Mouse (Mus musculus): Measurements from ENCODE around the gene Abcc12.

Abcc12 gene

GRCm38 (mm10) chr8:86580458-86580857 is at the start of gene Abcc12:
Gene Abcc12 (minus strand): TSS chr8:86580686.
- no peak for TF ChIP-seq CTCF (conservative IDR thresholded peaks at IDR 0.05; ENCODE audit: low read length)
- no peak for TF ChIP-seq NANOG (IDR thresholded peaks at IDR 0.05; ENCODE audit: borderline replicate concordance, low read length)
- TF ChIP-seq POU5F1 (IDR thresholded peaks at IDR 0.05; ENCODE audit: borderline replicate concordance, low read length): no peak
- Histone ChIP-seq H3K4me3 (replicated peaks; ENCODE audit: low read length) (no peak within 1 kb of the TSS), H3K27me3 (ENCODE audit: insufficient read depth, low read length) (peaks cover 3% of the 10 kb centered on the region; the same call in 1 of the 2 replicates), H3K9me3 (ENCODE audit: low read length) (no peaks in the 10 kb centered on the region), H3K36me3 (ENCODE audit: insufficient read depth, low read length) (no peaks in the 10 kb centered on the region), H3K4me1 (replicated peaks; ENCODE audit: low read depth, low read length) (peaks cover 6% of the 10 kb centered on the region; the same call in 1 of the 2 replicates)

- H3K36me3 ChIP-seq (ENCODE audit: insufficient read depth, low read length): peaks cover 15% of the 10 kb centered on the region
Measured at GRCm38 (mm10) chr8:86630212-86630611, 49.7 kb upstream of the Abcc12 start.

GRCm38 (mm10) chr8:86624915-86625314 is 44.4 kb upstream of the Abcc12 start:
- H3K4me3 ChIP-seq (replicated peaks; ENCODE audit: low read length): peak overlapping the region; percentile 91
- H3K9me3 ChIP-seq (ENCODE audit: low read length): 0 out of 2 replicates have a peak, but pooled peaks cover 3% of the 10 kb centered on the region
- no peaks in the 10 kb centered on the region for H3K27me3 ChIP-seq (ENCODE audit: insufficient read depth, low read length)
- H3K36me3 ChIP-seq (ENCODE audit: insufficient read depth, low read length): no peaks in the 10 kb centered on the region
- peaks cover 12% of the 10 kb centered on the region for H3K4me1 ChIP-seq (replicated peaks; ENCODE audit: low read depth, low read length)
- TF ChIP-seq POU5F1 (IDR thresholded peaks at IDR 0.05; ENCODE audit: borderline replicate concordance, low read length): no peak

More at GRCm38 (mm10) chr8:86630212-86630611, 49.7 kb upstream of the Abcc12 start:
- Histone ChIP-seq H3K4me1 (replicated peaks; ENCODE audit: low read depth, low read length) (peaks cover 3% of the 10 kb centered on the region; the same call in 1 of the 2 replicates), H3K27me3 (ENCODE audit: insufficient read depth, low read length) (no peaks in the 10 kb centered on the region), H3K9me3 (ENCODE audit: low read length) (no peaks in the 10 kb centered on the region), H3K4me3 (replicated peaks; ENCODE audit: low read length) (no peak overlapping the region)
- TF ChIP-seq CTCF (conservative IDR thresholded peaks at IDR 0.05; ENCODE audit: low read length): no peak
- no peak for TF ChIP-seq NANOG (IDR thresholded peaks at IDR 0.05; ENCODE audit: borderline replicate concordance, low read length)
- no peak for TF ChIP-seq POU5F1 (IDR thresholded peaks at IDR 0.05; ENCODE audit: borderline replicate concordance, low read length)

- no peaks in the 10 kb centered on the region for H3K36me3 ChIP-seq (ENCODE audit: insufficient read depth, low read length)
- peak within 1 kb of the TSS; percentile 91 for H3K4me3 ChIP-seq (replicated peaks; ENCODE audit: low read length)
- no peaks in the 10 kb centered on the region for H3K27me3 ChIP-seq (ENCODE audit: insufficient read depth, low read length)
- peaks cover 12% of the 10 kb centered on the region for H3K4me1 ChIP-seq (replicated peaks; ENCODE audit: low read depth, low read length)
- 0 out of 2 replicates have a peak, but pooled peaks cover 3% of the 10 kb centered on the region for H3K9me3 ChIP-seq (ENCODE audit: low read length)
- TF ChIP-seq CTCF (conservative IDR thresholded peaks at IDR 0.05; ENCODE audit: low read length) (no peak), NANOG (IDR thresholded peaks at IDR 0.05; ENCODE audit: borderline replicate concordance, low read length) (no peak), POU5F1 (IDR thresholded peaks at IDR 0.05; ENCODE audit: borderline replicate concordance, low read length) (no peak)
Measured at GRCm38 (mm10) chr8:86623911-86624731, 43.6 kb upstream of the Abcc12 start, which contains the start of gene Lonp2. Gene Lonp2 (plus strand): TSS chr8:86624043.

- no peaks in the 10 kb centered on the region for H3K27me3 ChIP-seq (ENCODE audit: insufficient read depth, low read length)
- H3K4me3 ChIP-seq (replicated peaks; ENCODE audit: low read length): peak overlapping the region; percentile 91
- H3K36me3 ChIP-seq (ENCODE audit: insufficient read depth, low read length): no peaks in the 10 kb centered on the region
- 0 out of 2 replicates have a peak, but pooled peaks cover 3% of the 10 kb centered on the region for H3K9me3 ChIP-seq (ENCODE audit: low read length)
- peaks cover 12% of the 10 kb centered on the region for H3K4me1 ChIP-seq (replicated peaks; ENCODE audit: low read depth, low read length)
- TF ChIP-seq NANOG (IDR thresholded peaks at IDR 0.05; ENCODE audit: borderline replicate concordance, low read length): no peak
- TF ChIP-seq CTCF (conservative IDR thresholded peaks at IDR 0.05; ENCODE audit: low read length): no peak
- TF ChIP-seq POU5F1 (IDR thresholded peaks at IDR 0.05; ENCODE audit: borderline replicate concordance, low read length): no peak
Measured at GRCm38 (mm10) chr8:86623551-86623910, 43.0 kb upstream of the Abcc12 start.

GRCm38 (mm10) chr8:86617759-86618387 is 37.4 kb upstream of the Abcc12 start:
- Histone ChIP-seq H3K36me3 (ENCODE audit: insufficient read depth, low read length) (no peaks in the 10 kb centered on the region), H3K4me1 (replicated peaks; ENCODE audit: low read depth, low read length) (no peaks in the 10 kb centered on the region), H3K9me3 (ENCODE audit: low read length) (0 out of 2 replicates have a peak, but pooled peaks cover 3% of the 10 kb centered on the region), H3K4me3 (replicated peaks; ENCODE audit: low read length) (no peak overlapping the region), H3K27me3 (ENCODE audit: insufficient read depth, low read length) (no peaks in the 10 kb centered on the region)
- no peak for TF ChIP-seq CTCF (conservative IDR thresholded peaks at IDR 0.05; ENCODE audit: low read length)
- no peak for TF ChIP-seq NANOG (IDR thresholded peaks at IDR 0.05; ENCODE audit: borderline replicate concordance, low read length)

GRCm38 (mm10) chr8:86615095-86615769 is 34.7 kb upstream of the Abcc12 start:
- no peak overlapping the region for H3K4me3 ChIP-seq (replicated peaks; ENCODE audit: low read length)
- no peak for TF ChIP-seq POU5F1 (IDR thresholded peaks at IDR 0.05; ENCODE audit: borderline replicate concordance, low read length)
- no peak for TF ChIP-seq CTCF (conservative IDR thresholded peaks at IDR 0.05; ENCODE audit: low read length)
- TF ChIP-seq NANOG (IDR thresholded peaks at IDR 0.05; ENCODE audit: borderline replicate concordance, low read length): no peak
- no peaks in the 10 kb centered on the region for H3K36me3 ChIP-seq (ENCODE audit: insufficient read depth, low read length)
- H3K27me3 ChIP-seq (ENCODE audit: insufficient read depth, low read length): no peaks in the 10 kb centered on the region
- no peaks in the 10 kb centered on the region for H3K4me1 ChIP-seq (replicated peaks; ENCODE audit: low read depth, low read length)
- H3K9me3 ChIP-seq (ENCODE audit: low read length): peaks cover 14% of the 10 kb centered on the region

GRCm38 (mm10) chr8:86613798-86614197 is 33.3 kb upstream of the Abcc12 start:
- TF ChIP-seq POU5F1 (IDR thresholded peaks at IDR 0.05; ENCODE audit: borderline replicate concordance, low read length) (no peak), NANOG (IDR thresholded peaks at IDR 0.05; ENCODE audit: borderline replicate concordance, low read length) (no peak), CTCF (conservative IDR thresholded peaks at IDR 0.05; ENCODE audit: low read length) (no peak)

More at GRCm38 (mm10) chr8:86613798-86614197, 33.3 kb upstream of the Abcc12 start:
- no peaks in the 10 kb centered on the region for H3K27me3 ChIP-seq (ENCODE audit: insufficient read depth, low read length)
- H3K36me3 ChIP-seq (ENCODE audit: insufficient read depth, low read length): no peaks in the 10 kb centered on the region
- H3K4me1 ChIP-seq (replicated peaks; ENCODE audit: low read depth, low read length): no peaks in the 10 kb centered on the region
- H3K4me3 ChIP-seq (replicated peaks; ENCODE audit: low read length): no peak overlapping the region
- peaks cover 18% of the 10 kb centered on the region for H3K9me3 ChIP-seq (ENCODE audit: low read length)
